Mouse (Mus musculus): ENCODE measurements at regions not wholly inside any gene's neighbourhood (a gene's known extent, or its start where the extent isn't known, plus 50 kb on each side); places are given as distances from the start of the nearest gene placed in this dataset.

DNA sequence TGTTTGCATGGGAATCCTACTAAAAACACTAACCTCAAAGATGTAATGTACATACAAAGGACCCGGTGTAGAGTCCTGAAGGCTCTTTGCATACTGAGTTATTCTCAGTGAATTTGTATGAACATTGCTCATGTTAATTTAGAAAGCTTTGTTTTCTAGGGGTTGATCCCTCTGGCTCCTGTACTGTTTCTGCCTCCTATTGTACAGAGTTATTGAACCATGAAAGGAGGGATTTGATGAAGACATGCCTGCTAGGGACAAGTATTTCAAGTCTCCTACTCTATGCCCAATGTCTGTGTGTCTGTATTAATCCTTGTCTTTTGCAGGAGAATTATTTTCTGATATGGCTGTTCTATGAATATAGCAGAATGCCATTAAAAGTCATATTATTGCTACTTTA is 1425.1 kb downstream of the Fam181b start:
- DNase-seq (ENCODE audit: low read depth, low spot score): no peak

DNA sequence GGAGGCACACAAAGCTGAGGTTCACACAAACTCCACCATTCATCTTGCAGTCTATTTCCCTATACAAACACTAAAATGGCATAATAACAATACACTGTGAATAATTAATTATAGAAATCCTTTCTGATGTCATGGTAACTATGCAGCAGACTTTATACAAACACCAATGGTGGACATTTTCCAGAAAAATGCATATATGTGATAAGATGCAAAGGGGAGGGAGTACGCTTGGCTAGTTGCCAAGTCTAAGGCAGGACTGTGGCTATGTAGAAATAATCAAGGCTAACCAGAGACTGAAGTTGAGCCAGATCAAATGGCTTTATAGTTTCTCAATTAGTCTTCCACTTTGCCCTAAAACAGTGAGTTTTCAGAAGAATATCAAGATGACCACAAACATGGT is 1437.3 kb downstream of the Fam181b start:
- no peak for DNase-seq (ENCODE audit: low read depth, low spot score)

DNA sequence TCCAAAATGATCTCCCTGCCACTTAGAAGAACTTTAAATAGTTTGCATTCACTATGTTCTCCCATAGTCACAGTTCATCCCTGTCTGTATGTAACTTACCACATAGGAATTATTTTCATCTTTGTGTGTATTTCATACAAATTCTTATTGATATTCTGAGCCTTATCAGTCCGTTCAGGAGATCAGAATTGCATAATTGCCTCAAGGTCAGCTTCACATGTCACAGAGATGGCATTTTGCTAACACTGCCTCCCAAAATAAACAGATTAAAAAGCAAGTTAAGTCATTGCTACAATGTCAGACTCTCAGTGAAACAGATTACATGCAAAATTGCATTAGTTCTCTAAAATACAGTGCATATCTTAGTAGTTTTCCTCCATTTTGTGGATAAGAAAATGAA is 1452.9 kb downstream of the Fam181b start:
- DNase-seq (ENCODE audit: low read depth, low spot score): no peak

DNA sequence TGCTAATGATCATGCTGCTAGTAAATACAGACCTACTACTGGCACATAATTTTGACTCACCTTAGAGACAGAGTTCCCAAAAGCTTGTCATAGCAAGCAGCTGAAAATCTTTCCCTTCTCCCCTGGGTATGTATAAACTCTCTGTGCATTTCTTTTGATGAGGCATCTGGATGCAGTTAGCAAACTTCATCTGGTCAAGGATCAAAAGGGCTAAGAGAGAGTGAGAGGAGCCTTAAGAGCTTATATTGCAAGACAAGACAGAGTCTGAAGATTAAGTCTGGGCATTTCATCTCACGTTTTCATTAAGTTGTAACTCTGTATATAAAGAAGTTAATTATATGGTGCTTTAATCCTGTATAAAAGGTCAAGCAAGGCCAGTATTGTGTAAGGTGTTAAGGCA is 1468.7 kb downstream of the Fam181b start:
- DNase-seq (ENCODE audit: low read depth, low spot score): no peak

DNA sequence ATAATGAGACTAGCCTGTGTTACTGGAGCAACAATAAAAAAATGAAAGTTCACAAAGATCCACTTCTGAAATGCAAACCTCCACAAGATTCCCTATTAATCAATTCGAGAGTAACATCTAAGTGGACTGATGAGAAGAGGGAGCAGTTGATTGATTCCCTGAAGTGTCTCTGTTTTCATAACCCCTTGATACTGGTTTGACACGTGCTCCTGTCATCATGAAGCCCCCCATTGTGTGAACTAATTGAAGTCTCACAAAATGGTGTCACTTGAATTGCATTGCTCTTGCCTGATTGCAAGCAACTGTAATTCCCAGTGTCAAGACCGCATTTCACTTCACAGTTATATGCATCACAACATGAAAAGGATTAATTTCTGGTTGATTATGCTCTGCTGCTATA is 1501.8 kb downstream of the Fam181b start:
- no peak for DNase-seq (ENCODE audit: low read depth, low spot score)

DNA sequence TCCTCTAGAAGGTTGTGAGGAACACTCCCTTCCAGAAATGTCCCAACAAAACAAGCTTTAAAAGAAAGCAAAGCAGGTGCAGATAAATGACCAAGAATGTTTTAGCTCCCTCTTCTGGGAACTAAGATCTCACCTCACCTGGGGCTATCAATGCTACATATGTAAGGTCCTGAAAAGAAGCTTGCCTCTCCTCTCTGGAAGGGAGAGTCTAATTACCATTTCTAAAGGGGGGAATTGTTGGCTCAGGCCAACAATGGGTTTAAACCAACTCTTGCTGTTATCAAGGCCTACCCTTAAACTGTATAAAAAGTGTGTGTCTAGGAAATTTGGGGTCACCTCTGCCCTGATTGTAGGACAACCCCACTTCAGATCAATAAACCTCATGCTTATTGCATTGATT is 1508.1 kb downstream of the Fam181b start:
- peak; percentile 77 for DNase-seq (ENCODE audit: low read depth, low spot score)

DNA sequence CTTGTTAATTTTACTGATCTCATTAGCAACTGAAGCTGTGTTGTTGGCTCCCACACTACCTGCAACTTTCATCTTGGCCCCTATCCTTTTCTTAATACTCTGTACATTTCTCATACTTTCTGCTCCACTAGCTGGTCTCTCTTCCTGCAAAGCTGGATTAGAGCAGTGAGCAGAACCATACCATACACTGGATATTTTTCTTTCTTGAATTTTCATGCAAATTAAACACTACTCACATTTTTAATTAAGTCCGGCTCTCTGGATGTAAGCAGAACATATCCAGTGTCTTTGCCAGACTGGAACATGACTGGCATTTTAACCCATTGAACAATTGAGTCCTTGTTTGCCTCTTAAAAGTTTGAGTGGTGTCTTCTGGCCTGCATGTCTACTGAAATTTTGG is 1515.0 kb downstream of the Fam181b start:
- no peak for DNase-seq (ENCODE audit: low read depth, low spot score)

DNA sequence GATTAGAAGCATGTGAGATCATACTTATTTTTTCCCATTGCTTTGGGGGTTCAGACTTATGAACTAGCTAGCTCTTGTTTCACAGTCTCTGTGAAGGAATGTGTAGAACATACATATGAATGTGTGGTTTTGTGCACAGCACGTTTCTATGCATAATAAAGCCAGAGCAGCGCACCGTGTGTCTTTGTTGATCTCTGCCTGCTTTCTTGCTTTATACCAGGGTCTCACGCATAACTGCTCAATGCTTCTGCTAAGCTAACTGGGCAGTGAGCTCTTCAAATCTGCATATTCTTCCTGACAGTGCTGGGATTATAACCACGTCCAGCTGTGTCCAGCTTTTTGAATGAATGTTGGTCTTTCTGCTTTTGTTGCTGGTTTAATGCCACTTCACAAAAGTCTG is 1539.3 kb downstream of the Fam181b start:
- peak; percentile 3 for DNase-seq (ENCODE audit: low read depth, low spot score)

DNA sequence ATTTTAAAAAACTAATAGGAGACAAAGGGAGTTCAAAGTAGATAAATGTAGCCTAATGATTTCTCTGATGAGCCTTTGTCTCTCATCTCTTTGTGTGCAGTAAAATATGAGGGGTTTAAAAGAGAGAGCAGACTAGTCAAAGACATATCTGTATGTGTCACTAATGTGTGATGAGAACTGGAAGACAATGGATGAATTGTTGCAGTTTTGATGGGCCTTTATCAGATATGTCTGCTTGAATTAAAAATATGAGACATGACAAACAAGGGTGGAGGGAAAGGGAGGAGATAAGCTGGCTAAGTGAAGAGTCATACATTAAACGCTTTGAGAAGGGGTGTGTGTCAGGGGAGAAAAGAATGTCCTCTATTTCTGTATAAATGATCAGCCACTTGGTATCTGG is 1544.9 kb downstream of the Fam181b start:
- no peak for DNase-seq (ENCODE audit: low read depth, low spot score)

DNA sequence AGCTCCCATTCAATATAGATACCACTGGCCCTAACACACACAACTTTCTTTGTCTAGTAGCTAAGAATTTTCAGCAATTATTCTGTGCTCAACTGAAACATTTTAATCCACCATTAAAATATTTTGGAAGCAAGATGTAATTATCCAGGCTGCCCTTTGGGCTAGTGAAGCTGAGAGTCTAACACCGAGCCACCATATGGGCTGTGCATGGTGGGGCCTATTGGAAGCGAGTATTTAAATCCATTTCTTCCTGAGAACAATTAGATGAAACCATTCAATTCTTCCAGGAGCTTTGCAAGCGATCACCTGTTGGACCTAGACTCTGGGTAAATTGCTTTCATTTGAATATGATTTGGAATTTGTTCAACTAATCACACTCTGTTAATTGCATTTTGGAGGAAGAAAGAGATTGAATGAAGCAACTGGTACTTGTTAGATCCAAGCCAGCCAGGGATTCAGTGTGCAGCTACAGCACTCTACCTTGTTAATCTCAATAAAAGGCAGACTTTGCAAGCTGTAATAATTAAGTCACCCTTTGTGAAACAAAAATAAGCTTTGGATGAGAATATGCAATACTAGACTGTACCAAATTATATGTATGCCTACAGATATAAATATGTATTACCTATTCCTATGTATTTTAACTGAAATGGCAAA is 1533.6 kb upstream of the Tenm4 start:
- DNase-seq (ENCODE audit: low read depth, low spot score): no peak

DNA sequence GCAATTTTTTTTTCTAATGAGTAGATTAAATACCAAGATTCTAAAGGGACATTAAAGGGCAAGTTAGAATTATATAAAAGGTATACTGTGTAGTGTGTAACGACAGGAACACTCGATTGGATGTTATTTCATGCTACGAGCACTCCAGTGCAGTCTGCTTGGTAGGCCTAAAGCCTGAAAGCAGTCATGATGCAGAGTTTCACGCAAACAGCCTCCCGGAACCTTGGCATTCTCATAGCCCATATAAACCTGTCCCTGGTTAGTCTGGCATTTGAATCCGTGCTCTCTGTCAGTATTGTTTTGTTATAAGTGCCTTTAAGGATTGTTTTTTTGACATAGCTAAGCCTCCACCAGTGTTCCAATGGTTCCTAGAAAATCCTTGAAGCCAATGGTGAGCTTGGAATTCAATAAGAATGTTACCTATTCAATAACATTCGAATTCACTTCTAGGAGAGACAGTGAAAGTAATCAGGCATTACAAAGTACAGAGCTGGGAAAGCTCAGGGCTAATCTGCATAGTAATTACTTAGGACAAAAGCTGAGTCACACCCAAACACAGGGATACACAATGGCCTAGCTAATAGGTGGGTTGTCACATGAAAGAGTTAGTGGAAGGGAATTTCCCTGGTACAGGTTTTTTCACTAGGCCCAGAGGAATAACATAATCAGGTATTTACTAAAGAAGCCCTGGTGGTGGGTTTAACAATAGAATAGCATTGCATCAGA is 1526.3 kb upstream of the Tenm4 start:
- DNase-seq (ENCODE audit: low read depth, low spot score): peak; percentile 86

DNA sequence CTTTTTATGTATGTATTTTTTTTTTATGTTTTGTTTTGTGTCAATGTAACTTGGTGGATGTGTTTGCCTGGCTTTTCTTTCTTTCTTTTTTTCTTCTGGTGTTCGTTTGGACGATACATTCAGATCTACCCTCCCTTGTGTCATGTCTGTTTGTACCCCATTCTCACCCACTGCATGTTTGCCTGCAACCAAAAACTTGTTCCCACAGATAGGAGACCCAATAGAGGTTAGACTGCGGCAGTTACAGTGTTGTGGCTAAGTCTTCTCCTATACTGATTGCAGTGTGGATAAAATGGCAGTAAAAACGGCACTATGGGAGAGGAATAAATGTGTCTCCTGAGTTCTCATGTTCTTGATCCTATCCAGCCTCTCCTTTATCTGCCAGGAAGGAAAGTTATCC is 1525.7 kb upstream of the Tenm4 start:
- DNase-seq (ENCODE audit: low read depth, low spot score): no peak

DNA sequence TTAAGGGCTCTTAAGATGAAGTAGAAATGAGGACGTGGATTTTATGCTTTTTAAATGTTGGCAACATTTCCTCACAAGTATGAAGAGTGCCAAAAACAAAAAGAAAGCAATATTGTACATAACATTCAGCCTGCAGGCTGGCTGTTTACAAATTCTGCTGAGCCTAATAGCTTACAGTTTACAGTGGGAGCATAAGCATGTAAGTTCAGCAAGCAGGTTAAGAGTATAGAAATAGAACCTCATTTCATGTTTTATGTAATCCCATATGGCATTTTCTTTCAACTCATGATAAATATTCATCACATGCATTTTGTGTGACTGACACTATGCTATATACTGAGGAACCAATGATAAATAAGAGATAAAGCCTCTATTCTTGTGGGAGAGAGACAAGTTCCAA is 1520.6 kb upstream of the Tenm4 start:
- no peak for DNase-seq (ENCODE audit: low read depth, low spot score)

DNA sequence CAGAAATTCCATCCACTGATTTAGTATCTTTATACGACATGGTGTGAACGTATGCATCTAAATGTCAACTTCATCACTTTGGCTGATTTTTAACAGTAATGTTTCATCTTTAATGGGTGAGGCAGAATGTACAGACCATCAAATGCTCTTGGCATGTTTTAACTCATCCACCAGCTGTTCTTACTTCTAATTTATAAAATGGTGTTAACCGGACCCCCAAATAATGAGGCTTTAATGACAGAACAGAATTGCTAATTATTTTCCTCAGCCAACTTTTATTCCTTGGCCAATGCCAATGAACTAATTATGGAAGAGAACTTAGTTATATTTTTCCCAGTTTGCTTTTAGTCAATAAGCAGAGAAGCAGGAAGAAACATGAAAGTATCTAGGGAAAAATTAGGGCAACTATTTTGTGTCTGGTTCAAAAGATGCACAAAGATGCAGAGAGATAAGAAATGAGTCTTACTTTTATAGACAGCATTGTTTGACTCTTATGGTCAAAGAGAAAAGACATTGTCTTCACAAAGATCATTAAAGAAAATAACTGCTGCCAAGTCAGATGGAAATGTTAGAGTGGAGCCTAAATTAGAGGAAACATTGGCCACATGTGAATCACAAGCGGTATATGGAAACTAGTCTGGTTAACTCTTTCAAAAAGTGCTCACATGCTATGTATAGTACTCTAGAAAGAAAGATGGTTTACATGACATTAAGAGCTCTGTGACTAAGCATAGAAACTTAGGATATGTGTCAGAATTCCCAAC is 1504.5 kb upstream of the Tenm4 start:
- no peak for DNase-seq (ENCODE audit: low read depth, low spot score)

DNA sequence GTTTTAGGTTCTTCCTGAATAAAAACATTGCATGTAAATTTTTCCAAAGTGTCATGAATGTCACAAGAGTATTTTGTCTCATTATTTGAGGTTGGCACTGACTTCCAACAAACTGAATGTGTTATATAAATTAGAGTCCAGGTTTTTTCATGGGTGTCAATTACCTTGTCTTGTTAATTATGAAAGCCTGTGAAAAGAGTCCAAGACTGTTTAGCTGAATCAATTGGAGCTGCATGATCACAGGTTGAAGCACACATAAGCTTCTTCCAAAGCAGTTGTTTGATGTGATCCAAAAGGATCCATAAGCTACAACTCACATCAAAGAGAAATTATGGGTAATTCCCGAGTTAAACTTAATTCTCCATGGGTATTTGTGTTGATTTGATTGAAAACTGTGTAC is 1502.8 kb upstream of the Tenm4 start:
- no peak for DNase-seq (ENCODE audit: low read depth, low spot score)

DNA sequence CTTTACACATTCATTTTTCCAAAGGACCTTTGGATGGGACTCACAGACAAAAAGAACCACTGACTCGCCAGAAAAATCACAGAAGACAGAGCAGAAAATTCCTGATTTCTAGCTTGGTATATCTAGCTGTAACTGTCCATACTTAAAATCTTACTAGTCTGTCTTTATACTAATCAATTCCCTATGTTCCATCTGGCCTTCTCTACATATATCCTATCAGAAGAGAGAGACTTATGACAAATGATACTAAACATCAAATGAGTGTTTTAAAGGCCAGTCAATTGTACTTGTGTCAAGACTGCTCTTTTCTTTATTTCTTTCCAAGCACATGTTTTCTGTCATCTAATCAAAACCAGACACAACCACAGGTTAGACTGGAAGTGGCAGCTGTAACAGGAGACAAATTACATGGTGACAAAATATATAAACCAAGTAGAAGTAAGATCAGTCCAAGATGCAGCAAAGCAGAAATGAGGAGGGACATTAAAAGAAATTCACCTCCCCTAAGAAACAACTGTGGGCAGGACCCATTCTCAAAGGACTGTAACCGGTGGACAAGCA is 1502.1 kb upstream of the Tenm4 start:
- no peak for DNase-seq (ENCODE audit: low read depth, low spot score)

DNA sequence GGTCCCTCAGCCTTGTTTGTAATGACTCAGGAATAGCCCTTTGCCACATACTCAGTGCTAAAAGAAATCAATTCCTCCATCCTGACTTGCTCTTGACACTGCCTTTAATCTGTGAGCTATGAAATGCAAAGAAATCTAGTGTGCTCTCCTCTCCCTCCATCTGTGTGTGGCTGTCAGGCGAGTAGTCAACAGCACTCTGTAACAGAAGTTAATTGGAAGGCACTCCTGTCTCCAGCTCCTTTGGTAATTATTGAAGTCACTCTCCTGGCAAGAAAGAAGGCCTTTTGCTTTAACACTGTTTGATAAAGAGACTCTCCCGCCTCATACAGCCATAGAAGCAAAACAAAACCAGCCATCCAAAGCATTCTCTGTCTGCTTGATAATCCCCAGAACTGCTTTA is 1483.2 kb upstream of the Tenm4 start:
- DNase-seq (ENCODE audit: low read depth, low spot score): no peak

DNA sequence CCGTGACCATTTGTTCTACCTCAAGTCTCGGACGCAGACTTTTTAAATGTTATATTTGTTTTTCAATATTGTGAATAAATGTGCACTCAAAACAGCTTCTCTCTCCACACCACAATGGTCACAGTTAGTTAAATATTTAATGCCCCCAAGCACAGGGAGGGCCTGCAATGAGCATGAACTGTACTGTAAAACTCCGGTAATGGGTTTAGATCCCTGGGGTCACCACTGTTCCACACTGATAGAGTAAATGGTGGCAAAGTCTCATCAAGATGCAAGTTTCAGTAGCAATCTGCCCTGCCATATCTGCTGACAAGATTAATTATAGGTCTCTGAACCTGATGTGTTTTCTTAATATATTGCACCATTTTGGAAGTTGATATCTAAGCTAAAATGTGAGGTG is 1473.8 kb upstream of the Tenm4 start:
- DNase-seq (ENCODE audit: low read depth, low spot score): no peak

DNA sequence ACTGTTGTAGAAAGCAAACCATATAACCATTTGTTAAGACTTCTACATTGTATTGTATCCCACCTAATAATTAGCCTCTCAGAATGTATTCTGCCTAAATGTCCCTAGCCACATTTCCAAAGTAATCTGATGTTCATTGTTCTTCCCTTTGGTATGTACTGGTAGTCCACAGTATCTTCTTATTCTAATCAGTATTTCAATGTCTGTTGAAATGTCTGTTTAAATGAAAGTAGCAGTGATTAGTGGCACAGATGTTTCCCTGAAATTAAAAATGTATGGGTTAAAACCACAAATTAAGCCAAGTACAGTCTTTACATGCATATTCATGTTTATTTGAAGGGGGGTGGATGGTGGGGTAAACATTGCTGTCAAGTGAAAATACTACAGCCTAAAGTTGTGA is 1464.6 kb upstream of the Tenm4 start:
- DNase-seq (ENCODE audit: low read depth, low spot score): no peak

DNA sequence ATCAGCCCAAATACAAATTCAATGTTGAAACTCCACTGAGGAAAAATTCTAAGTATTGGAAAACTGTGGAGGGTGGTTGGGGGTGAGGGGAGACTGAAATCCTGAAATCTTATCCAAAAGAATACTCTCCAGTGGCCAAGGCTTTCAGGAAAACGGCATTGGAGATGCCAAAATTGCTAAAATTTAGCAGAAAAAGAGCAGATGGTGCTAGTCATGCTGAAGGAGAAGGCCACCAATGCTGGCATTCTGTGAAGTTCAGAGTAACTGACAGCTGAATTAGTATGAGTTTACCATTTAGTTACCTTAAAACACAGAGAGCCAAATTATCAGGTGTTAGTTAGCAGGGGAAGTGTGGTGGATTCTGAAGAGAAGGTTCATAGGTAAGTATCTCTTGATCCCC is 1437.6 kb upstream of the Tenm4 start:
- no peak for DNase-seq (ENCODE audit: low read depth, low spot score)

DNA sequence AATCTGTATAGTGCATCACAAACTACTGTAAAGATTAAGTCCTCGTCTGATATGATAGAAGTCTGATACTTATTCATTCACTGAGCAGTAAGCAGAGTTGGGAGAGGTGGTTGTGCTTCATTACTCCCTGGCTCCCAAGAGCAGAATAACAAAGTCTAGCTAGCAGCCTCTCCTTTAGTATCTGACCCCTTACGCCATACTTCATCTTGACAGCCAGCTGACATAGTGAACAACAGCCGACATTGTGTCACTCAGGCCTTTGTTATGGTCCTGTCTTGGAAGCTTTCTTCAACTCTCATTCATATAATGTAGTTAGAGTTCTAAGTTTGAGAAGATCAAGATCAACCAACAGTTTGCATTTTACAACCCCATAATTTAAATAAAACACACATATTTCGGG is 1436.3 kb upstream of the Tenm4 start:
- no peak for DNase-seq (ENCODE audit: low read depth, low spot score)
